Mouse (Mus musculus): ENCODE measurements around the gene Cacna2d4. TPM values are rescaled to one million over a fixed set of nuclear protein-coding genes. Genes with fewer than 3 reads are reported as not detected.

Gene Cacna2d4
- total RNA-seq, 1 experiment = 0.04 TPM

GRCm38 (mm10) chr6:119325978-119326377 lies 89.7 kb downstream of the Cacna2d4 start:
- Histone ChIP-seq H3K9me3 (ENCODE audit: control insufficient read depth, insufficient read depth, low read depth, low read length) (no peaks in the 10 kb centered on the region), H3K4me3 (ENCODE audit: insufficient read depth in 1 of 2, low read depth in 1 of 2, low read length in 2 of 2, poor library complexity in 1 of 2, severe bottlenecking in 1 of 2) (no peak overlapping the region), H3K9ac (ENCODE audit: insufficient read depth, low read depth, low read length, poor library complexity, severe bottlenecking) (no peak overlapping the region), H3K36me3 (ENCODE audit: control insufficient read depth, insufficient read depth, low read length, poor library complexity, severe bottlenecking) (no peaks in the 10 kb centered on the region), H3K27ac (ENCODE audit: insufficient read depth, low read depth, low read length, poor library complexity, severe bottlenecking) (no peak overlapping the region), H3K4me1 (ENCODE audit: control insufficient read depth in 2 of 2, insufficient read depth in 2 of 2, low read length in 2 of 2, poor library complexity in 1 of 2) (peaks cover 7 to 52% of the 10 kb centered on the region in 2 experiments)
- DNase-seq (ENCODE audit: low read depth, low spot score) = no peak
- in situ Hi-C loops (cut with MboI; ENCODE audit: low sequenced_read_pairs in 2 of 2, unreplicated experiment in 2 of 2) = no loop called here
- TF ChIP-seq MAFK (IDR thresholded peaks at IDR 0.05; ENCODE audit: insufficient read depth, low read depth, low read length) = no peak

- Histone ChIP-seq H3K4me1 (ENCODE audit: control insufficient read depth in 2 of 2, insufficient read depth in 2 of 2, low read length in 2 of 2, poor library complexity in 1 of 2) (peaks cover 7 to 55% of the 10 kb centered on the region in 2 experiments), H3K27ac (ENCODE audit: insufficient read depth, low read depth, low read length, poor library complexity, severe bottlenecking) (no peak overlapping the region), H3K9ac (ENCODE audit: insufficient read depth, low read depth, low read length, poor library complexity, severe bottlenecking) (no peak overlapping the region), H3K36me3 (ENCODE audit: control insufficient read depth, insufficient read depth, low read length, poor library complexity, severe bottlenecking) (no peaks in the 10 kb centered on the region), H3K4me3 (ENCODE audit: insufficient read depth in 1 of 2, low read depth in 1 of 2, low read length in 2 of 2, poor library complexity in 1 of 2, severe bottlenecking in 1 of 2) (no peak overlapping the region), H3K9me3 (ENCODE audit: control insufficient read depth, insufficient read depth, low read depth, low read length) (no peaks in the 10 kb centered on the region)
- TF ChIP-seq MAFK (IDR thresholded peaks at IDR 0.05; ENCODE audit: insufficient read depth, low read depth, low read length) (no peak), CHD2 (IDR thresholded peaks at IDR 0.05; ENCODE audit: low read depth, low read length) (no peak), HCFC1 (IDR thresholded peaks at IDR 0.05; ENCODE audit: borderline replicate concordance, insufficient read depth, low read length) (no peak), ZNF384 (IDR thresholded peaks at IDR 0.05; ENCODE audit: low read depth, low read length) (no peak), ZC3H11A (IDR thresholded peaks at IDR 0.05; ENCODE audit: borderline replicate concordance, low read depth, low read length) (no peak)
- DNase-seq (ENCODE audit: low read depth, low spot score) = no peak
- in situ Hi-C loops (cut with MboI; ENCODE audit: low sequenced_read_pairs in 2 of 2, unreplicated experiment in 2 of 2) = no loop called here
Measured at GRCm38 (mm10) chr6:119326541-119326940, 90.2 kb downstream of the Cacna2d4 start.

- DNase-seq (ENCODE audit: low read depth, low spot score) = no peak
- Histone ChIP-seq H3K4me1 (ENCODE audit: control insufficient read depth in 2 of 2, insufficient read depth in 2 of 2, low read length in 2 of 2, poor library complexity in 1 of 2) (peaks cover 6 to 54% of the 10 kb centered on the region in 2 experiments), H3K27ac (ENCODE audit: insufficient read depth, low read depth, low read length, poor library complexity, severe bottlenecking) (no peak overlapping the region), H3K36me3 (ENCODE audit: control insufficient read depth, insufficient read depth, low read length, poor library complexity, severe bottlenecking) (no peaks in the 10 kb centered on the region), H3K9me3 (ENCODE audit: control insufficient read depth, insufficient read depth, low read depth, low read length) (no peaks in the 10 kb centered on the region), H3K9ac (ENCODE audit: insufficient read depth, low read depth, low read length, poor library complexity, severe bottlenecking) (no peak overlapping the region), H3K4me3 (ENCODE audit: insufficient read depth in 1 of 2, low read depth in 1 of 2, low read length in 2 of 2, poor library complexity in 1 of 2, severe bottlenecking in 1 of 2) (no peak overlapping the region)
- in situ Hi-C loops (cut with MboI; ENCODE audit: low sequenced_read_pairs in 2 of 2, unreplicated experiment in 2 of 2) = no loop called here
- TF ChIP-seq CHD2 (IDR thresholded peaks at IDR 0.05; ENCODE audit: low read depth, low read length) (no peak), ZC3H11A (IDR thresholded peaks at IDR 0.05; ENCODE audit: borderline replicate concordance, low read depth, low read length) (no peak), ZNF384 (IDR thresholded peaks at IDR 0.05; ENCODE audit: low read depth, low read length) (no peak), HCFC1 (IDR thresholded peaks at IDR 0.05; ENCODE audit: borderline replicate concordance, insufficient read depth, low read length) (no peak), MAFK (IDR thresholded peaks at IDR 0.05; ENCODE audit: insufficient read depth, low read depth, low read length) (no peak)
Measured at GRCm38 (mm10) chr6:119328521-119329115, 92.3 kb downstream of the Cacna2d4 start.

- no peak overlapping the region for H3K4me3 ChIP-seq (ENCODE audit: insufficient read depth in 1 of 2, low read depth in 1 of 2, low read length in 2 of 2, poor library complexity in 1 of 2, severe bottlenecking in 1 of 2)
- TF ChIP-seq ZNF384 (IDR thresholded peaks at IDR 0.05; ENCODE audit: low read depth, low read length) = no peak
- no peak for TF ChIP-seq ZC3H11A (IDR thresholded peaks at IDR 0.05; ENCODE audit: borderline replicate concordance, low read depth, low read length)
- TF ChIP-seq MAFK (IDR thresholded peaks at IDR 0.05; ENCODE audit: insufficient read depth, low read depth, low read length) = no peak
- no peak for TF ChIP-seq CHD2 (IDR thresholded peaks at IDR 0.05; ENCODE audit: low read depth, low read length)
- TF ChIP-seq HCFC1 (IDR thresholded peaks at IDR 0.05; ENCODE audit: borderline replicate concordance, insufficient read depth, low read length) = no peak
- H3K36me3 ChIP-seq (ENCODE audit: control insufficient read depth, insufficient read depth, low read length, poor library complexity, severe bottlenecking) = no peaks in the 10 kb centered on the region
- DNase-seq (ENCODE audit: low read depth, low spot score) = no peak
- no peak overlapping the region for H3K27ac ChIP-seq (ENCODE audit: insufficient read depth, low read depth, low read length, poor library complexity, severe bottlenecking)
- H3K9ac ChIP-seq (ENCODE audit: insufficient read depth, low read depth, low read length, poor library complexity, severe bottlenecking) = no peak overlapping the region
- in situ Hi-C loops (cut with MboI; ENCODE audit: low sequenced_read_pairs in 2 of 2, unreplicated experiment in 2 of 2) = no loop called here
- H3K9me3 ChIP-seq (ENCODE audit: control insufficient read depth, insufficient read depth, low read depth, low read length) = no peaks in the 10 kb centered on the region
- peaks cover 4 to 49% of the 10 kb centered on the region in 2 experiments for H3K4me1 ChIP-seq (ENCODE audit: control insufficient read depth in 2 of 2, insufficient read depth in 2 of 2, low read length in 2 of 2, poor library complexity in 1 of 2)
Measured at GRCm38 (mm10) chr6:119329215-119329714, 92.9 kb downstream of the Cacna2d4 start.

All from ES-E14 (cell line).